Mouse (Mus musculus) kidney, adult 2 months (tissue): ENCODE results near the gene Ralgapa2. TPM values are rescaled to one million over a fixed set of nuclear protein-coding genes. Genes with fewer than 3 reads are reported as not detected.

Experiments
- DNase-seq: peaks from one replicate; pipeline ENCODE4 v3.0.0; 2021
- H3K27ac ChIP-seq: fragments of 200-500 bp; 2 replicates; pipeline ENCODE4 v1.5.1; 2012; ENCODE audit warnings: low read depth, low read length, control low read depth, inconsistent platforms; ENCODE audit not compliant: insufficient read depth
- H3K27me3 ChIP-seq: fragments of 200-500 bp; replicated peaks from 2 replicates; pipeline ENCODE4 v1.6.1; 2012; ENCODE audit warnings: mild to moderate bottlenecking, moderate library complexity, low read length, inconsistent platforms; ENCODE audit not compliant: control insufficient read depth, insufficient read depth
- H3K36me3 ChIP-seq: fragments of 200-500 bp; 2 replicates; pipeline ENCODE4 v1.6.1; 2012; ENCODE audit warnings: mild to moderate bottlenecking, moderate library complexity, low read length, inconsistent platforms; ENCODE audit not compliant: control insufficient read depth, insufficient read depth
- H3K4me1 ChIP-seq: fragments of 200-500 bp; 2 replicates; pipeline ENCODE4 v1.6.1; 2011; ENCODE audit warnings: low read length; ENCODE audit not compliant: control insufficient read depth, insufficient read depth
- H3K4me3 ChIP-seq: fragments of 200-500 bp; 2 replicates; pipeline ENCODE4 v1.5.1; 2011; ENCODE audit warnings: mild to moderate bottlenecking, low read depth, low read length, control low read depth; ENCODE audit not compliant: insufficient read depth
- CTCF ChIP-seq: fragments of 200-500 bp; conservative IDR thresholded peaks from 2 replicates; pipeline ENCODE4 v1.5.1; 2011; ENCODE audit warnings: low read depth, mild to moderate bottlenecking, control low read depth, low read length, moderate library complexity, mixed read lengths; ENCODE audit not compliant: insufficient read depth, insufficient read length
- POLR2A ChIP-seq: fragments of 200-500 bp; IDR thresholded peaks from one replicate; pipeline ENCODE4 v1.6.1; 2011; ENCODE audit warnings: low read depth, low read length, control low read depth
- WGBS: fragments of 180-500 bp; shearing (Covaris S2); methylation state at CpG from one replicate; pipeline ENCODE4 v1.1.7; 2018; 5-methylcytosine and 5-hydroxymethylcytosine counted together
- polyA plus RNA-seq: library from polyadenylated mRNA; depleted of rRNA; stranded (reverse); fragments of >200 nt; gene quantifications from 2 replicates; pipeline ENCODE4 v1.2.3, GENCODE M21; 2012

Gene Ralgapa2
- polyA plus RNA-seq, 1 experiment = 15.8 TPM

- WGBS = 58% methylated on average over 14 of the region's 14 CpGs
- H3K4me1 ChIP-seq = peaks cover 3% of the 10 kb centered on the region; the same call in 1 of the 2 replicates
- H3K4me3 ChIP-seq = no peak overlapping the region
- H3K36me3 ChIP-seq = no peaks in the 10 kb centered on the region
- H3K27me3 ChIP-seq = no peaks in the 10 kb centered on the region
- DNase-seq = no peak
- H3K27ac ChIP-seq = no peak overlapping the region
- TF ChIP-seq POLR2A (no peak), CTCF (no peak)
These were observed 221.1 kb downstream of the Ralgapa2 start for GRCm38 (mm10) chr2:146290871-146291637.

- no peak overlapping the region for H3K27ac ChIP-seq
- 95% methylated on average over 6 of the region's 6 CpGs for WGBS
- DNase-seq = no peak
- no peak for TF ChIP-seq CTCF
- no peak for TF ChIP-seq POLR2A
- peaks cover 3% of the 10 kb centered on the region; the same call in 1 of the 2 replicates for H3K4me1 ChIP-seq
- H3K4me3 ChIP-seq = no peak overlapping the region
- no peaks in the 10 kb centered on the region for H3K36me3 ChIP-seq
- no peaks in the 10 kb centered on the region for H3K27me3 ChIP-seq
These were observed 221.8 kb downstream of the Ralgapa2 start for GRCm38 (mm10) chr2:146290366-146290765.

GRCm38 (mm10) chr2:146289394-146289793, 222.8 kb downstream of the Ralgapa2 start:
- Histone ChIP-seq H3K27ac (no peak overlapping the region), H3K27me3 (no peaks in the 10 kb centered on the region), H3K4me3 (no peak overlapping the region), H3K36me3 (no peaks in the 10 kb centered on the region), H3K4me1 (peaks cover 3% of the 10 kb centered on the region; the same call in 1 of the 2 replicates)
- 84% methylated on average over 4 of the region's 4 CpGs for WGBS
- TF ChIP-seq POLR2A (no peak), CTCF (no peak)
- DNase-seq = no peak

- H3K36me3 ChIP-seq = no peaks in the 10 kb centered on the region
- no peak overlapping the region for H3K4me3 ChIP-seq
- H3K27ac ChIP-seq = no peak overlapping the region
- peaks cover 3% of the 10 kb centered on the region; the same call in 1 of the 2 replicates for H3K4me1 ChIP-seq
- TF ChIP-seq POLR2A = no peak
- no peak for TF ChIP-seq CTCF
- no peak for DNase-seq
- no peaks in the 10 kb centered on the region for H3K27me3 ChIP-seq
- 88% methylated on average over 1 of the region's 1 CpGs for WGBS
These were observed 223.8 kb downstream of the Ralgapa2 start for GRCm38 (mm10) chr2:146288326-146288725.

GRCm38 (mm10) chr2:146287531-146287930, 224.6 kb downstream of the Ralgapa2 start:
- no peaks in the 10 kb centered on the region for H3K27me3 ChIP-seq
- H3K4me1 ChIP-seq = peaks cover 3% of the 10 kb centered on the region; the same call in 1 of the 2 replicates
- WGBS = 64% methylated on average over 6 of the region's 6 CpGs
- DNase-seq = no peak
- no peak overlapping the region for H3K4me3 ChIP-seq
- H3K27ac ChIP-seq = no peak overlapping the region
- no peaks in the 10 kb centered on the region for H3K36me3 ChIP-seq
- TF ChIP-seq POLR2A (no peak), CTCF (no peak)

GRCm38 (mm10) chr2:146281346-146281745, 230.8 kb downstream of the Ralgapa2 start:
- Histone ChIP-seq H3K27ac (no peak overlapping the region), H3K4me1 (no peaks in the 10 kb centered on the region), H3K36me3 (no peaks in the 10 kb centered on the region), H3K4me3 (no peak overlapping the region), H3K27me3 (no peaks in the 10 kb centered on the region)
- DNase-seq = no peak
- WGBS = 82% methylated on average over 6 of the region's 6 CpGs
- no peak for TF ChIP-seq POLR2A
- no peak for TF ChIP-seq CTCF

- H3K27me3 ChIP-seq = no peaks in the 10 kb centered on the region
- no peak overlapping the region for H3K27ac ChIP-seq
- DNase-seq = no peak
- no peaks in the 10 kb centered on the region for H3K4me1 ChIP-seq
- WGBS = 100% methylated on average over 1 of the region's 1 CpGs
- TF ChIP-seq CTCF = no peak
- TF ChIP-seq POLR2A = no peak
- H3K4me3 ChIP-seq = no peak overlapping the region
- no peaks in the 10 kb centered on the region for H3K36me3 ChIP-seq
These were observed 231.2 kb downstream of the Ralgapa2 start for GRCm38 (mm10) chr2:146280921-146281274.
